Mouse (Mus musculus): ENCODE measurements around the gene Usp7. TPM values are rescaled to one million over a fixed set of nuclear protein-coding genes. Genes with fewer than 3 reads are reported as not detected.

The Usp7 gene
- polyA plus RNA-seq, 1 experiment from 2014 or later = 22.6 TPM

Other genes with a start within 250 kb of the Usp7 start
- gene Pmm2, start 154.6 kb downstream of the Usp7 start, polyA plus RNA-seq (2015; fragmentation: Nextera tagmentation; extraction: Ambion mirVana) = 92.0 and 98.9 TPM in 2 replicates
- gene Tmem186, start 154.6 kb downstream of the Usp7 start, polyA plus RNA-seq (2015; fragmentation: Nextera tagmentation; extraction: Ambion mirVana) = 22.0 and 22.2 TPM in 2 replicates
- gene Carhsp1, start 120.2 kb downstream of the Usp7 start, polyA plus RNA-seq (2015; fragmentation: Nextera tagmentation; extraction: Ambion mirVana) = 89.8 and 90.4 TPM in 2 replicates
- not detected in 2 replicates for gene Gm5767, start 111.5 kb downstream of the Usp7 start, polyA plus RNA-seq (2015; fragmentation: Nextera tagmentation; extraction: Ambion mirVana)
- gene 1810013L24Rik, start 37.8 kb upstream of the Usp7 start, polyA plus RNA-seq (2015; fragmentation: Nextera tagmentation; extraction: Ambion mirVana) = 15.8 and 17.7 TPM in 2 replicates

All from intestine, embryonic 15.5 days (tissue).